Mouse (Mus musculus): ENCODE data around the gene Ruvbl2.
"Not testable (repeated sequence)": the region's sequence is repeated elsewhere in the genome, so short reads cannot be mapped to it uniquely, and the experiment has no call there.

Gene Ruvbl2

GRCm38 (mm10) chr7:45408949-45409348 is 28.9 kb downstream of the Ruvbl2 start:
- in situ Hi-C loops (cut with MboI; ENCODE audit: low pct_unique_long_range_greater_than_20kb in 1 of 2, low sequenced_read_pairs in 2 of 2, unreplicated experiment in 1 of 2), result no loop called here

- in situ Hi-C loops (cut with MboI; ENCODE audit: low pct_unique_long_range_greater_than_20kb in 1 of 2, low sequenced_read_pairs in 2 of 2, unreplicated experiment in 1 of 2), result no loop called here
Measured at GRCm38 (mm10) chr7:45408351-45408750, 29.5 kb downstream of the Ruvbl2 start.

GRCm38 (mm10) chr7:45407836-45408235 is 30.1 kb downstream of the Ruvbl2 start:
- in situ Hi-C loops (cut with MboI; ENCODE audit: low pct_unique_long_range_greater_than_20kb in 1 of 2, low sequenced_read_pairs in 2 of 2, unreplicated experiment in 1 of 2), result no loop called here

GRCm38 (mm10) chr7:45406157-45407156 is 31.4 kb downstream of the Ruvbl2 start:
- in situ Hi-C loops (cut with MboI; ENCODE audit: low pct_unique_long_range_greater_than_20kb in 1 of 2, low sequenced_read_pairs in 2 of 2, unreplicated experiment in 1 of 2), result no loop called here

- in situ Hi-C loops (cut with MboI; ENCODE audit: low pct_unique_long_range_greater_than_20kb in 1 of 2, low sequenced_read_pairs in 2 of 2, unreplicated experiment in 1 of 2), result no loop called here
Measured at GRCm38 (mm10) chr7:45405091-45406075, 32.5 kb downstream of the Ruvbl2 start, which contains the start of gene Kcna7. Gene Kcna7 (plus strand): TSS chr7:45405653.

GRCm38 (mm10) chr7:45403532-45404261 is 34.2 kb downstream of the Ruvbl2 start:
- in situ Hi-C loops (cut with MboI; ENCODE audit: low pct_unique_long_range_greater_than_20kb in 1 of 2, low sequenced_read_pairs in 2 of 2, unreplicated experiment in 1 of 2), result no loop called here

- in situ Hi-C loops (cut with MboI; ENCODE audit: low pct_unique_long_range_greater_than_20kb in 1 of 2, low sequenced_read_pairs in 2 of 2, unreplicated experiment in 1 of 2), result no loop called here
Measured at GRCm38 (mm10) chr7:45401521-45402085, 36.3 kb downstream of the Ruvbl2 start.

GRCm38 (mm10) chr7:45396787-45397186 is 41.1 kb downstream of the Ruvbl2 start:
- in situ Hi-C loops (cut with MboI; ENCODE audit: low pct_unique_long_range_greater_than_20kb in 1 of 2, low sequenced_read_pairs in 2 of 2, unreplicated experiment in 1 of 2), result no loop called here

- in situ Hi-C loops (cut with MboI; ENCODE audit: low pct_unique_long_range_greater_than_20kb in 1 of 2, low sequenced_read_pairs in 2 of 2, unreplicated experiment in 1 of 2), result not testable (repeated sequence)
Measured at GRCm38 (mm10) chr7:45396337-45396775, 41.5 kb downstream of the Ruvbl2 start.

GRCm38 (mm10) chr7:45395578-45396336 is 42.1 kb downstream of the Ruvbl2 start, which contains the start of gene Snrnp70:
Gene Snrnp70 (minus strand): TSS chr7:45395742.
- in situ Hi-C loops (cut with MboI; ENCODE audit: low pct_unique_long_range_greater_than_20kb in 1 of 2, low sequenced_read_pairs in 2 of 2, unreplicated experiment in 1 of 2), result no loop called here

GRCm38 (mm10) chr7:45395129-45395541 is 42.8 kb downstream of the Ruvbl2 start:
- in situ Hi-C loops (cut with MboI; ENCODE audit: low pct_unique_long_range_greater_than_20kb in 1 of 2, low sequenced_read_pairs in 2 of 2, unreplicated experiment in 1 of 2), result no loop called here

GRCm38 (mm10) chr7:45386077-45386476 is 51.8 kb downstream of the Ruvbl2 start:
- in situ Hi-C loops (cut with MboI; ENCODE audit: low pct_unique_long_range_greater_than_20kb in 1 of 2, low sequenced_read_pairs in 2 of 2, unreplicated experiment in 1 of 2), result no loop called here

GRCm38 (mm10) chr7:45376057-45376456 is 61.8 kb downstream of the Ruvbl2 start:
- in situ Hi-C loops (cut with MboI; ENCODE audit: low pct_unique_long_range_greater_than_20kb in 1 of 2, low sequenced_read_pairs in 2 of 2, unreplicated experiment in 1 of 2), result no loop called here

- in situ Hi-C loops (cut with MboI; ENCODE audit: low pct_unique_long_range_greater_than_20kb in 1 of 2, low sequenced_read_pairs in 2 of 2, unreplicated experiment in 1 of 2), result no loop called here
Measured at GRCm38 (mm10) chr7:45374620-45375019, 63.3 kb downstream of the Ruvbl2 start.

- in situ Hi-C loops (cut with MboI; ENCODE audit: low pct_unique_long_range_greater_than_20kb in 1 of 2, low sequenced_read_pairs in 2 of 2, unreplicated experiment in 1 of 2), result no loop called here
Measured at GRCm38 (mm10) chr7:45372371-45372770, 65.5 kb downstream of the Ruvbl2 start.
